Mouse (Mus musculus): ENCODE data around the gene Pgam1. TPM values are rescaled to one million over a fixed set of nuclear protein-coding genes. Genes with fewer than 3 reads are reported as not detected.

Pgam1 gene
- polyA plus RNA-seq, 1 experiment from 2014 or later: 906 TPM

DNA sequence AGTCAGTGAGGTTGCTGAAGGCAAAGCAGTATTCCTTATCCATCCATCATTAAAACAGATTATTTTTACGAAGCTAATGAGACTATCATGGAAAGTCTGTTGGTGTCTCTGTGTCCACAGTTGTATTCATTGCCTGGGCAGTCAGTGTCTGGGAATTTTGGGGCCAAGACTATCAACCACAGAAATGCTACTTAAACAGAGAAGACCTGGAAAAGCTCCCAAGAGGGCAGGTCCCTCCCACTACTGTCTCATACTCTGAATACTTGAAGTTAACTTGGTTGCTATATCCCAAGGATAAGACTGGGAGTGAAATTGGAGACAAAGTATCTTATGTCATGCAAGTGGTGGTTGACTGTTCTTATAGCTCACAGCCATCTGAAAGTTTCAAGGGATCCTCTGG lies 24.2 kb downstream of the Pgam1 start:
- ATAC-seq (ENCODE audit: insufficient number of reproducible peaks, low FRiP score): no peak
- Histone ChIP-seq H3K27me3 (replicated peaks) (no peaks in the 10 kb centered on the region), H3K4me2 (no peak overlapping the region), H3K9ac (no peak overlapping the region), H3K36me3 (peaks cover 37% of the 10 kb centered on the region), H3K9me3 (replicated peaks) (no peaks in the 10 kb centered on the region), H3K4me1 (replicated peaks) (peaks cover 13% of the 10 kb centered on the region), H3K27ac (ENCODE audit: poor library complexity, severe bottlenecking) (no peak overlapping the region), H3K4me3 (no peak overlapping the region)
- 76% methylated on average over 1 of the region's 1 CpGs for WGBS

DNA sequence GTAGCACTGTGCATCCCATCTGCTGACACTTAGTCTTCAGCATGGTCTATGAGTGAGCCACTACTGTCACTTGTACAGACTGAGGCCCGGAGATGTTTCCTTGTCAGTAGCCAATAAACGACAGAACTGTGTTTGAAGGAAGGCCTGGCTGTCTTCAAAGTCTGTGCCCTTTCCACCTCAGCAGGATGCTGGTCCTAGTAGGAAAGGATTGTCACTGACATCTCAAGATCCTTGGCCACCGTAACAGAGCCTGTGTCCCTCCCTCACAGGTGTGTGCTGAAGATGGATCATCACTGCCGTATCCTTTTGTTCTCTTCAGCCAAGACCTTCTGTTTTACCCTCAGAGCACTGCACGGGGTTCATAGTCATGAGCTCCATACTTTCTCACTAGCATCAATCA lies 26.8 kb downstream of the Pgam1 start:
- WGBS: 85% methylated on average over 5 of the region's 5 CpGs
- Histone ChIP-seq H3K36me3 (peaks cover 58% of the 10 kb centered on the region), H3K9ac (no peak overlapping the region), H3K9me3 (replicated peaks) (no peaks in the 10 kb centered on the region), H3K4me2 (no peak overlapping the region), H3K4me1 (replicated peaks) (peaks cover 8% of the 10 kb centered on the region), H3K27me3 (replicated peaks) (no peaks in the 10 kb centered on the region), H3K27ac (ENCODE audit: poor library complexity, severe bottlenecking) (no peak overlapping the region), H3K4me3 (no peak overlapping the region)
- no peak for ATAC-seq (ENCODE audit: insufficient number of reproducible peaks, low FRiP score)

DNA sequence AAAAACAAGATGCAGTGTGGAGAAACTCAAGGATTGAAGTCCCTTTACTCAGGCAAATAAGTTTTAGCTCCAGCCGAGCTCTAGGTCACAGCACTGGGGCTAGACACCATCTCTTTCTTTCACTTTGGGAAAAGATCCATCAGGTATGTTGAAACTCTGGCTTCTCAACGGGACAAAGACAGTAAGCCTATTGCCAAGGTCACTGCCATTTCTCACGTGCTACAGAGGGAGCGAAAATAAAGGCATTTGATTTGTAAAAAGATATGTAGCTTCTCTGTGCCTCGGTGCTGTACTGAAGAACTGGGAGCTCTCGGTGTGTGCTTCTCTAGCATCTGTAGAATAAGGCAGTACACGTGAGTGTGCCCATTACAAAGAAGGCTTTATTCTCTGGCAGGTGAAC lies 32.1 kb downstream of the Pgam1 start:
- peaks cover 95% of the 10 kb centered on the region for H3K36me3 ChIP-seq
- H3K27me3 ChIP-seq (replicated peaks): no peaks in the 10 kb centered on the region
- no peaks in the 10 kb centered on the region for H3K9me3 ChIP-seq (replicated peaks)
- no peak overlapping the region for H3K9ac ChIP-seq
- 85% methylated on average over 7 of the region's 7 CpGs for WGBS
- no peak overlapping the region for H3K4me3 ChIP-seq
- no peaks in the 10 kb centered on the region for H3K4me1 ChIP-seq (replicated peaks)
- no peak overlapping the region for H3K27ac ChIP-seq (ENCODE audit: poor library complexity, severe bottlenecking)
- ATAC-seq (ENCODE audit: insufficient number of reproducible peaks, low FRiP score): no peak
- H3K4me2 ChIP-seq: no peak overlapping the region

DNA sequence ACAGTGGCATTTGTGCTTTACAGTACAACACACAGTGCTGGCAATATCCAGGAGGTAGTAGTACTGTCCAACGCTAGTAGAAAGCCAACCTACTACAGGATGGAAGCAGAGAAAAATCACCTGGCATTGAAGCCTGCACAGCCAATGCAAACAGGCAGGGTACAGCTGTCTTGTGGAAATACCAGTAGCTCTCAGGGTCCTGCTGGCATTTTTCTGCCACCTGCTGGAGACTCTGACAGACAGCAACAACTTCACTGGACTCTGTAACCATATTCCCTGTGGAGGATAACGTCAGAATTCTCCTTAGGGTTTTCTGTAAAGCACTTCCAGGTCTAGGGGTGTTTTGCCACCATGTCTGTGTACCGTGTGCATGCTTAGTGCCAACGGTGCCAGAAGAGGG lies 40.6 kb downstream of the Pgam1 start:
- Histone ChIP-seq H3K4me2 (no peak overlapping the region), H3K27me3 (replicated peaks) (no peaks in the 10 kb centered on the region), H3K36me3 (peaks cover 99% of the 10 kb centered on the region), H3K4me3 (no peak overlapping the region), H3K9ac (no peak overlapping the region), H3K27ac (ENCODE audit: poor library complexity, severe bottlenecking) (no peak overlapping the region), H3K9me3 (replicated peaks) (no peaks in the 10 kb centered on the region), H3K4me1 (replicated peaks) (no peaks in the 10 kb centered on the region)
- no peak for ATAC-seq (ENCODE audit: insufficient number of reproducible peaks, low FRiP score)
- WGBS: 76% methylated on average over 4 of the region's 4 CpGs

DNA sequence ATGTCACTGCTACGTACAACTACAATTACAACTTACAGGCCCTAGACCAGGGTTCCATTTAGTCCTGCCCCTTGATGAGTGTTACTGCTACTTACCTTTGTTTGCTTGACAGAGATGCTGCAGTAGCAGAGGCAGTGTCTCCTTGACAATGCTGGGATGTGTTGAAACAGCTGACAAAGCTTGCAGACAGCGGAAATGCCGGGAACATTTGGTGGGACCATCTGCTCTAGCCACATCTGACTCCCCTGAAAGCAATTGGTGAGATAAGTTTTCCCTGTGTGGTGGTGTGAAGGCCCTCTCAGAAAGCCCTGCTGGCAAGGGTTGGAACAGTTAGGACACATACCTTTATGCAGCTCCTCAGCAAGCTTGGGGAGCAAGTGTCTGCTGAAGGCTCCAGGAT lies 41.9 kb downstream of the Pgam1 start:
- 88% methylated on average over 3 of the region's 3 CpGs for WGBS
- Histone ChIP-seq H3K27me3 (replicated peaks) (no peaks in the 10 kb centered on the region), H3K27ac (ENCODE audit: poor library complexity, severe bottlenecking) (no peak overlapping the region), H3K9ac (no peak overlapping the region), H3K4me1 (replicated peaks) (no peaks in the 10 kb centered on the region), H3K4me2 (no peak overlapping the region), H3K4me3 (no peak overlapping the region), H3K9me3 (replicated peaks) (no peaks in the 10 kb centered on the region), H3K36me3 (peaks cover 97% of the 10 kb centered on the region)
- no peak for ATAC-seq (ENCODE audit: insufficient number of reproducible peaks, low FRiP score)

Other genes with a start within 250 kb of the Pgam1 start
- gene Slit1, start 168.3 kb upstream of the Pgam1 start, polyA plus RNA-seq (2016; fragmentation: Nextera tagmentation; extraction: Ambion mirVana): 0.04 and 0.13 TPM in 2 replicates
- gene Arhgap19, start 109.9 kb upstream of the Pgam1 start, polyA plus RNA-seq (2016; fragmentation: Nextera tagmentation; extraction: Ambion mirVana): 17.8 and 19.5 TPM in 2 replicates
- 2.5 and 3.2 TPM in 2 replicates for gene Frat1, start 82.0 kb upstream of the Pgam1 start, polyA plus RNA-seq (2016; fragmentation: Nextera tagmentation; extraction: Ambion mirVana)
- 3.6 TPM in 2 replicates for gene Frat2, start 63.8 kb upstream of the Pgam1 start, polyA plus RNA-seq (2016; fragmentation: Nextera tagmentation; extraction: Ambion mirVana)
- 16.9 TPM in 2 replicates for gene Rrp12, start 15.8 kb upstream of the Pgam1 start, polyA plus RNA-seq (2016; fragmentation: Nextera tagmentation; extraction: Ambion mirVana)
- gene Exosc1, start 21.5 kb downstream of the Pgam1 start, polyA plus RNA-seq (2016; fragmentation: Nextera tagmentation; extraction: Ambion mirVana): 49.2 and 52.2 TPM in 2 replicates
- gene Zdhhc16, start 21.6 kb downstream of the Pgam1 start, polyA plus RNA-seq (2016; fragmentation: Nextera tagmentation; extraction: Ambion mirVana): 55.2 and 58.1 TPM in 2 replicates
- 21.6 and 26.3 TPM in 2 replicates for gene Mms19, start 69.2 kb downstream of the Pgam1 start, polyA plus RNA-seq (2016; fragmentation: Nextera tagmentation; extraction: Ambion mirVana)
- gene Ubtd1, start 69.8 kb downstream of the Pgam1 start, polyA plus RNA-seq (2016; fragmentation: Nextera tagmentation; extraction: Ambion mirVana): 13.8 and 16.1 TPM in 2 replicates
- not detected in 2 replicates for gene Ankrd2, start 124.1 kb downstream of the Pgam1 start, polyA plus RNA-seq (2016; fragmentation: Nextera tagmentation; extraction: Ambion mirVana)
- 0.69 and 1.0 TPM in 2 replicates for gene Hoga1, start 133.7 kb downstream of the Pgam1 start, polyA plus RNA-seq (2016; fragmentation: Nextera tagmentation; extraction: Ambion mirVana)
- not detected in 2 replicates for gene 4933411K16Rik, start 140.3 kb downstream of the Pgam1 start, polyA plus RNA-seq (2016; fragmentation: Nextera tagmentation; extraction: Ambion mirVana)
- 15.2 and 17.1 TPM in 2 replicates for gene Morn4, start 174.4 kb downstream of the Pgam1 start, polyA plus RNA-seq (2016; fragmentation: Nextera tagmentation; extraction: Ambion mirVana)
- gene Pi4k2a, start 178.5 kb downstream of the Pgam1 start, polyA plus RNA-seq (2016; fragmentation: Nextera tagmentation; extraction: Ambion mirVana): 22.0 TPM in 2 replicates
- gene Avpi1, start 217.1 kb downstream of the Pgam1 start, polyA plus RNA-seq (2016; fragmentation: Nextera tagmentation; extraction: Ambion mirVana): 26.2 and 26.4 TPM in 2 replicates
- 16.1 and 19.9 TPM in 2 replicates for gene Marveld1, start 235.5 kb downstream of the Pgam1 start, polyA plus RNA-seq (2016; fragmentation: Nextera tagmentation; extraction: Ambion mirVana)